Mouse (Mus musculus) cerebellum, postnatal 4 days (tissue): ENCODE data around the gene 4930412O13Rik.

Experiments
- DNase-seq, 2 experiments: peaks; one replicate each; pipeline ENCODE4 v3.0.0; 2022; ENCODE audit warnings: low spot score in 2 of 2, mixed read lengths in 1 of 2

Gene 4930412O13Rik

GRCm38 (mm10) chr2:9897846-9898245 lies 16.8 kb downstream of the 4930412O13Rik start:
- no peak for DNase-seq

- no peak for DNase-seq
Observed at GRCm38 (mm10) chr2:9903854-9904560, 23.0 kb downstream of the 4930412O13Rik start.

GRCm38 (mm10) chr2:9905995-9906394 lies 24.9 kb downstream of the 4930412O13Rik start:
- DNase-seq: no peak

- no peak for DNase-seq
Observed at GRCm38 (mm10) chr2:9917602-9918001, 36.5 kb downstream of the 4930412O13Rik start.

GRCm38 (mm10) chr2:9918691-9919471 lies 37.8 kb downstream of the 4930412O13Rik start:
- no peak for DNase-seq

GRCm38 (mm10) chr2:9926194-9926904 lies 45.3 kb downstream of the 4930412O13Rik start:
- no peak for DNase-seq

- DNase-seq: no peak
Observed at GRCm38 (mm10) chr2:9926905-9927283, 45.8 kb downstream of the 4930412O13Rik start.
